Mouse (Mus musculus): ENCODE data around the gene Cln3. TPM values are rescaled to one million over a fixed set of nuclear protein-coding genes. Genes with fewer than 3 reads are reported as not detected.

Gene Cln3
- polyA plus RNA-seq, 1 experiment = 4.5 TPM

DNA sequence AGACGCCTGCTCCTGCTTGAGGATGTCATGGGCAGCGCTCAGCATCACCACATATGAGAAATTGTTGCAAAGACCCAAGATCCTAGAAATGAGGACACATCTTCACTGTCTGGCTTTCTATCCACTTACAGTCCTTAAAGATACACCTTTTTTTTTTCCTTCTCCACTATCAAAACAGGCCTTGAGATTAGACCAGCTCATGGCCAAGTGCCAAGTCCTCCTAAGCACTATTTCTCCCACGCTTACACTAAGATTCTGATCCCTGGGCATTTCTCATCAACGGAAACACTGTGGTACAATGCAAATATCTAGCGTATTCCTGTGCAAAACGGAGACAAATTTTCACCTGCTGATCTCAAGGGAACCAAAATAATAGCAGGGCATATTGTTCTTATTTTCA is 4.0 kb downstream of the Cln3 start:
- H3K4me3 ChIP-seq (ENCODE audit: insufficient read depth, poor library complexity, severe bottlenecking) = no peak overlapping the region
- H3K36me3 ChIP-seq (ENCODE audit: control insufficient read depth, insufficient read depth) = no peaks in the 10 kb centered on the region
- no peaks in the 10 kb centered on the region for H3K27me3 ChIP-seq (ENCODE audit: control insufficient read depth, insufficient read depth, insufficient read length)
- H3ac ChIP-seq (ENCODE audit: control insufficient read depth, insufficient read length, low read depth) = no peak overlapping the region
- no peaks in the 10 kb centered on the region for H3K79me3 ChIP-seq (ENCODE audit: low read depth)
- TF ChIP-seq MAX (IDR thresholded peaks at IDR 0.05) = no peak
- TF ChIP-seq MYOG (IDR thresholded peaks at IDR 0.05; ENCODE audit: control insufficient read depth, extremely low read depth, insufficient read length) = no peak
- TF ChIP-seq CEBPB (IDR thresholded peaks at IDR 0.05; ENCODE audit: low read depth) = no peak
- no peak for TF ChIP-seq CTCF (IDR thresholded peaks at IDR 0.05; ENCODE audit: control insufficient read depth, insufficient read depth, insufficient read length)
- TF ChIP-seq FOSL1 (IDR thresholded peaks at IDR 0.05; ENCODE audit: insufficient read depth, low read length, poor library complexity, severe bottlenecking) = no peak
- no peak for TF ChIP-seq MYOD1 (IDR thresholded peaks at IDR 0.05; ENCODE audit: control insufficient read depth, insufficient read length, low read depth)
- TF ChIP-seq USF1 (IDR thresholded peaks at IDR 0.05; ENCODE audit: low read depth) = no peak
- H3K79me2 ChIP-seq (ENCODE audit: control insufficient read depth, insufficient read depth) = no peaks in the 10 kb centered on the region

DNA sequence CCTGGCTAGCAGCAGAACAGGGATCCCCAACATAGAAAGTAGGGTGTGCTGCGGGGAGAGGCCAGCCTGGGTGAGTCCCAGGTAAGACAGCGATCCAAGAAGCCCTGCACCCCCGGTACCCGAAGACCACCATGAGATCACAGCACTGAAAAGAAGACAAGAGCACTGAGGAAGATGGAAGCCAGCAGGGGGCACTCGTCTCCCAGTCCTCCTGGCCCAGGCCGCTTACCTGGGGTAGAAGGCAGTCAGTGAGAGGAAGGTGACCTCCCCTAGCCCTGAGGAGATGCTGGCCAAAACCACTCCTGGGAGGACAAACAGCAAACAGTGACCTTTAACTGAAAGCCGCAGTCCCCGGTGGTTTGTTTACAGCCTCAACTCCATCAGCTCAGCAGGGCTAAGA is 6.4 kb downstream of the Cln3 start:
- H3K36me3 ChIP-seq (ENCODE audit: control insufficient read depth, insufficient read depth) = no peaks in the 10 kb centered on the region
- no peak overlapping the region for H3K4me3 ChIP-seq (ENCODE audit: insufficient read depth, poor library complexity, severe bottlenecking)
- no peaks in the 10 kb centered on the region for H3K79me2 ChIP-seq (ENCODE audit: control insufficient read depth, insufficient read depth)
- no peaks in the 10 kb centered on the region for H3K79me3 ChIP-seq (ENCODE audit: low read depth)
- H3ac ChIP-seq (ENCODE audit: control insufficient read depth, insufficient read length, low read depth) = no peak overlapping the region
- no peaks in the 10 kb centered on the region for H3K27me3 ChIP-seq (ENCODE audit: control insufficient read depth, insufficient read depth, insufficient read length)
- TF ChIP-seq CTCF (IDR thresholded peaks at IDR 0.05; ENCODE audit: control insufficient read depth, insufficient read depth, insufficient read length) (peak; percentile 44), FOSL1 (IDR thresholded peaks at IDR 0.05; ENCODE audit: insufficient read depth, low read length, poor library complexity, severe bottlenecking) (no peak), CEBPB (IDR thresholded peaks at IDR 0.05; ENCODE audit: low read depth) (no peak), MYOG (IDR thresholded peaks at IDR 0.05; ENCODE audit: control insufficient read depth, extremely low read depth, insufficient read length) (no peak), MYOD1 (IDR thresholded peaks at IDR 0.05; ENCODE audit: control insufficient read depth, insufficient read length, low read depth) (no peak), USF1 (IDR thresholded peaks at IDR 0.05; ENCODE audit: low read depth) (no peak), MAX (IDR thresholded peaks at IDR 0.05) (no peak)

DNA sequence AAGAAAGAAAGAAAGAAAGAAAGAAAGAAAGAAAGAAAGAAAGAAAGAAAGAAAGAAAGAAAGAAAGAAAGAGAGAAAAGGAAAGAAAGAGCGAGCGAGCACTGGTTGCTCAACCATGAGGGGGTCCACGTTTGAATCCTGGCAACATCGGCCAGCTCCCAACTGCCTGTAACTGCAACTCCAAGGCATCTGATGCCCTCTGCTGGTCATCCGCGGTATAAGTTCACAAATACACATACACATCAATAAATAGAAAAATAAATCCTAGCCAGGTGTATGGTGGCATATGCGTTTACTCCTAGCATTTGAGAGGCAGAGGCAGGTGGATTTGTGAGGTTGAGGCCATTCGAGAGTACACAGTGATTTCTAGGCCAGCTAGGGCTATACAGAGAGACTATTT is 8.7 kb downstream of the Cln3 start:
- Histone ChIP-seq H3K79me2 (ENCODE audit: control insufficient read depth, insufficient read depth) (no peaks in the 10 kb centered on the region), H3K36me3 (ENCODE audit: control insufficient read depth, insufficient read depth) (no peaks in the 10 kb centered on the region)

DNA sequence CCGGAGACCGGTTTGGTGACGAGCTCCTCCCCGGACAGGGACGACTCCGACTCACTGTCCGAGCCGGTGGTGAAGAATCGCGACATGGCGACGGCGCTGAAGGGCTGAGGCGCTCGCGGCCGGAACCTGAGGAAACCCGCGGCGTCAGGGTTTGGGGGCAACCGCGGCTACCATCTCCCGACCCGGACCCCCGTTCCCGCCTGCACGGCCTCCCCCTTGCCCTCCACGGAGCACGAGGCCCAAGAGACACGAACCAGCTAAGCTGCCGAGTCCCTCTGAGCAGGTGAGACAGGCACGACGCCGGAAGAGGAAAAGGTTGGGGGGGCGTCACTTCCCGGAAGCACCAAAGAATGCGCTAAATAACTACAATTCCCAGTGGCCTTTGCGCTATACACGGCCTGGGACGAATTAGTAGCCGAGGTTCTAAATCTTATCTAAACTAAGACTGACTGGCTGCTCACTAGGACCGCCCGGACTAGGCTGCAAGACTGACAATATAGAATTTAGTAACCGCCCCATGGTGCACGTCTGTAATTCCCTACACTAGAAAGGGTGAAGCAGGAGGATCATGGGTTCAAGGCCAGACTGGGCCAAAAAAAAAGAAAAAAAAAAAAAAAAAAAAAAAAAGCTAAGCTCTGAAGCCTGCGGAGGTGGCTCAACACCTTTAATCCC is 19.4 kb downstream of the Cln3 start, which contains the start of gene Eif3c:
Gene Eif3c, minus strand, starts transcription at position 318 of the 672 bp plus-strand sequence.
- peak within 1 kb of the TSS; percentile 92 for H3ac ChIP-seq (ENCODE audit: control insufficient read depth, insufficient read length, low read depth)
- peak within 1 kb of the TSS; percentile 93 for H3K4me3 ChIP-seq (ENCODE audit: insufficient read depth, poor library complexity, severe bottlenecking)
- peaks cover 16% of the 10 kb centered on the region for H3K79me3 ChIP-seq (ENCODE audit: low read depth)
- H3K36me3 ChIP-seq (ENCODE audit: control insufficient read depth, insufficient read depth) = peaks cover 34% of the 10 kb centered on the region
- no peaks in the 10 kb centered on the region for H3K27me3 ChIP-seq (ENCODE audit: control insufficient read depth, insufficient read depth, insufficient read length)
- peaks cover 57% of the 10 kb centered on the region for H3K79me2 ChIP-seq (ENCODE audit: control insufficient read depth, insufficient read depth)
- TF ChIP-seq CTCF (IDR thresholded peaks at IDR 0.05; ENCODE audit: control insufficient read depth, insufficient read depth, insufficient read length) = no peak
- no peak for TF ChIP-seq MYOD1 (IDR thresholded peaks at IDR 0.05; ENCODE audit: control insufficient read depth, insufficient read length, low read depth)
- no peak for TF ChIP-seq CEBPB (IDR thresholded peaks at IDR 0.05; ENCODE audit: low read depth)
- TF ChIP-seq MYOG (IDR thresholded peaks at IDR 0.05; ENCODE audit: control insufficient read depth, extremely low read depth, insufficient read length) = no peak
- no peak for TF ChIP-seq USF1 (IDR thresholded peaks at IDR 0.05; ENCODE audit: low read depth)
- no peak for TF ChIP-seq FOSL1 (IDR thresholded peaks at IDR 0.05; ENCODE audit: insufficient read depth, low read length, poor library complexity, severe bottlenecking)
- TF ChIP-seq MAX (IDR thresholded peaks at IDR 0.05) = no peak

More for the DNA sequence above, 8.7 kb downstream of the Cln3 start:
- H3ac ChIP-seq (ENCODE audit: control insufficient read depth, insufficient read length, low read depth) = no peak overlapping the region
- no peak overlapping the region for H3K4me3 ChIP-seq (ENCODE audit: insufficient read depth, poor library complexity, severe bottlenecking)
- no peaks in the 10 kb centered on the region for H3K79me3 ChIP-seq (ENCODE audit: low read depth)
- no peaks in the 10 kb centered on the region for H3K27me3 ChIP-seq (ENCODE audit: control insufficient read depth, insufficient read depth, insufficient read length)
- TF ChIP-seq CTCF (IDR thresholded peaks at IDR 0.05; ENCODE audit: control insufficient read depth, insufficient read depth, insufficient read length) = no peak
- TF ChIP-seq CEBPB (IDR thresholded peaks at IDR 0.05; ENCODE audit: low read depth) = peak; percentile 8

DNA sequence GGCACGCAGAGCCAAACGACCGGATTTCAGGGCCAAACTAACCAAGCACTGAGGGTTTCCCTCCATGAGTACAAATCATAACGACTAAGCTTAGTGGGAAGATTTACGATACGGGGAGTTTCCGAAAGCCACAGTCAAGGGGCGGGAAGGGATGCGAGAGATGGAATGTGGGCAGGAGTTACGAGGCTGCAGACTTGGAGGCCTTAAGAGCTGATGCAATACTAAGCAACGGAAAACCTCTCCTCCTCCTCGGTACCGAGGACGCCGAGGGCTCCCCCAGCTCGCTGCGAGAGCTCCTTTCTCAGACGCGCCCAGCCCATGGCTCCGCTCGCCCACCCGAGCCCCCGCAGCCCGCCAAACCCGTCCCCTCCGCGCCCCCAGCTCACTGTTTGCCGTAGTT is 19.9 kb downstream of the Cln3 start:
- H3K79me2 ChIP-seq (ENCODE audit: control insufficient read depth, insufficient read depth) = peaks cover 62% of the 10 kb centered on the region
- peaks cover 35% of the 10 kb centered on the region for H3K36me3 ChIP-seq (ENCODE audit: control insufficient read depth, insufficient read depth)
- TF ChIP-seq CTCF (IDR thresholded peaks at IDR 0.05; ENCODE audit: control insufficient read depth, insufficient read depth, insufficient read length) (no peak), CEBPB (IDR thresholded peaks at IDR 0.05; ENCODE audit: low read depth) (peak; percentile 85), MYOD1 (IDR thresholded peaks at IDR 0.05; ENCODE audit: control insufficient read depth, insufficient read length, low read depth) (no peak)
- peaks cover 19% of the 10 kb centered on the region for H3K79me3 ChIP-seq (ENCODE audit: low read depth)
- H3K27me3 ChIP-seq (ENCODE audit: control insufficient read depth, insufficient read depth, insufficient read length) = no peaks in the 10 kb centered on the region
- peak overlapping the region; percentile 93 for H3K4me3 ChIP-seq (ENCODE audit: insufficient read depth, poor library complexity, severe bottlenecking)
- H3ac ChIP-seq (ENCODE audit: control insufficient read depth, insufficient read length, low read depth) = peak overlapping the region; percentile 92

DNA sequence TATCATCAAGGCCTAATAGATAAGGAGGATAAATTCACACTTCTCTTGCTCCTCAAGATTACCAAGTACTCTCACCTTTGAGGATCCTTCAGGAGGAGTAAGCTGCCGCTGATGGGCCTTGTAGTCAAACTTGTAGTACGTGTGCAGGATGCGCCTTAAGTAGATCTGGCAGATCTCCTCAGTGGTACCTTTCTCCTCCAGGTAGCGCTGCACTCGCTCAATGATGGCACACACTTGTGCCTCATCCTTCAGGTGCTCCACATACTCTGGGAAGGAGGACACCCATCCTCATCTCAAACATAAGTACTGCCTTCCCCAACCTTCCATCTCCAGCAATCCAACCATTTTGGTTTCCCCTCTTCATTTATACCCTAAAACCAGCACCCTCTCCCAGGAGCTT is 29.0 kb downstream of the Cln3 start:
- Histone ChIP-seq H3ac (ENCODE audit: control insufficient read depth, insufficient read length, low read depth) (no peak overlapping the region), H3K27me3 (ENCODE audit: control insufficient read depth, insufficient read depth, insufficient read length) (no peaks in the 10 kb centered on the region), H3K4me3 (ENCODE audit: insufficient read depth, poor library complexity, severe bottlenecking) (no peak overlapping the region), H3K79me2 (ENCODE audit: control insufficient read depth, insufficient read depth) (peaks cover 10% of the 10 kb centered on the region), H3K36me3 (ENCODE audit: control insufficient read depth, insufficient read depth) (peaks cover 87% of the 10 kb centered on the region), H3K79me3 (ENCODE audit: low read depth) (peaks cover 14% of the 10 kb centered on the region)
- no peak for TF ChIP-seq USF1 (IDR thresholded peaks at IDR 0.05; ENCODE audit: low read depth)
- TF ChIP-seq MAX (IDR thresholded peaks at IDR 0.05) = no peak
- TF ChIP-seq CTCF (IDR thresholded peaks at IDR 0.05; ENCODE audit: control insufficient read depth, insufficient read depth, insufficient read length) = no peak

All from C2C12 (cell line).